Comparison of ENCODE assay signal across 15 mouse cellular contexts in genomic region chr10:125418795-125419194, GRCm38 (mm10). TPM values are rescaled to one million over a fixed set of nuclear protein-coding genes. Genes with fewer than 3 reads are reported as not detected.
DNase-seq lines count a peak whose midpoint lies in the region; ATAC-seq and TF ChIP-seq lines count a peak whose summit lies in the region.
"Had no signal": no experiment of that assay in that cellular context is flagged by ENCODE, and none has a peak within 500 bp of the region (broad histone marks: within the 10 kb centered on the region; RNA-seq: fewer than 3 reads in every experiment).

No protein-coding gene starts in this region.

- H3K9ac ChIP-seq in liver, embryonic 14.5 days (replicated peaks): no peak overlapping the region
- no peak overlapping the region for H3K9ac ChIP-seq in liver, embryonic 11.5 days (ENCODE audit: low read depth, low read length)
- no peak overlapping the region for H3K9ac ChIP-seq in hindbrain, postnatal 0 days (replicated peaks; ENCODE audit: low read length)
- H3K9ac ChIP-seq: forebrain, postnatal 0 days; hindbrain, embryonic 14.5 days; liver, embryonic 15.5 days had no signal

- no peak overlapping the region for H3K4me2 ChIP-seq in liver, embryonic 14.5 days (ENCODE audit: low read depth)
- no peak overlapping the region for H3K4me2 ChIP-seq in liver, embryonic 11.5 days
- H3K4me2 ChIP-seq in hindbrain, postnatal 0 days (ENCODE audit: low read depth, low read length): no peak overlapping the region
- H3K4me2 ChIP-seq: hindbrain, embryonic 14.5 days; liver, embryonic 15.5 days had no signal

- in situ Hi-C loops in Patski (cut with MboI; ENCODE audit: low pct_unique_long_range_greater_than_20kb): no loop called here

- 61% methylated on average over 6 of the region's 6 CpGs for whole genome bisulfite sequencing in liver, embryonic 14.5 days (ENCODE audit: insufficient replicate concordance)
- 71% methylated on average over 6 of the region's 6 CpGs for WGBS in liver, embryonic 11.5 days
- 81% methylated on average over 6 of the region's 6 CpGs for WGBS in hindbrain, postnatal 0 days

- no peak for TF ChIP-seq EP300 in liver, embryonic 14.5 days (IDR thresholded peaks at IDR 0.05; ENCODE audit: low read depth)

- no peaks in the 10 kb centered on the region for H3K9me3 ChIP-seq in liver, embryonic 14.5 days (ENCODE audit: control insufficient read depth, low read length)
- no peaks in the 10 kb centered on the region for H3K9me3 ChIP-seq in liver, embryonic 11.5 days (ENCODE audit: control insufficient read depth, low read length)
- H3K9me3 ChIP-seq in hindbrain, postnatal 0 days (ENCODE audit: low read length): no peaks in the 10 kb centered on the region
- H3K9me3 ChIP-seq: liver, embryonic 15.5 days had no signal

- no peaks in the 10 kb centered on the region for H3K4me1 ChIP-seq in liver, embryonic 14.5 days (replicated peaks; ENCODE audit: control insufficient read depth in 2 of 2, insufficient read depth in 2 of 2, low read length in 1 of 2)
- no peaks in the 10 kb centered on the region for H3K4me1 ChIP-seq in liver, embryonic 11.5 days (replicated peaks; ENCODE audit: control insufficient read depth, insufficient read depth, low read length)
- no peaks in the 10 kb centered on the region for H3K4me1 ChIP-seq in hindbrain, postnatal 0 days (ENCODE audit: insufficient read depth, low read length)
- H3K4me1 ChIP-seq: liver, embryonic 15.5 days had no signal

- TF ChIP-seq CTCF in liver, embryonic 14.5 days (IDR thresholded peaks at IDR 0.05; ENCODE audit: low read depth): peak; percentile 8; the same call in 1 of the 2 replicates
- TF ChIP-seq CTCF in Patski (IDR thresholded peaks at IDR 0.05): peak; percentile 54
- no peak for TF ChIP-seq CTCF in hindbrain, postnatal 0 days (IDR thresholded peaks at IDR 0.05; ENCODE audit: low read depth)

- no peaks in the 10 kb centered on the region for H3K36me3 ChIP-seq in liver, embryonic 14.5 days (replicated peaks; ENCODE audit: control insufficient read depth, insufficient read depth, low read depth)
- no peaks in the 10 kb centered on the region for H3K36me3 ChIP-seq in liver, embryonic 11.5 days (ENCODE audit: control insufficient read depth, insufficient read depth, low read length)
- no peaks in the 10 kb centered on the region for H3K36me3 ChIP-seq in hindbrain, postnatal 0 days (ENCODE audit: insufficient read depth, low read length)
- H3K36me3 ChIP-seq: liver, embryonic 15.5 days had no signal

- POLR2A ChIA-PET in Patski (lab: Charles Lee): no interaction called here

- no peaks in the 10 kb centered on the region for H3K27me3 ChIP-seq in liver, embryonic 14.5 days (ENCODE audit: control insufficient read depth, insufficient read depth, low read length)
- H3K27me3 ChIP-seq in liver, embryonic 11.5 days (replicated peaks; ENCODE audit: control insufficient read depth, insufficient read depth, low read length): no peaks in the 10 kb centered on the region
- peaks cover 5% of the 10 kb centered on the region for H3K27me3 ChIP-seq in Patski
- no peaks in the 10 kb centered on the region for H3K27me3 ChIP-seq in hindbrain, postnatal 0 days (ENCODE audit: insufficient read depth, low read length)
- H3K27me3 ChIP-seq: liver, embryonic 15.5 days had no signal

- no peak overlapping the region for H3K27ac ChIP-seq in liver, embryonic 14.5 days
- no peak overlapping the region for H3K27ac ChIP-seq in liver, embryonic 11.5 days (ENCODE audit: low read depth, low read length)
- no peak overlapping the region for H3K27ac ChIP-seq in hindbrain, postnatal 0 days
- H3K27ac ChIP-seq: hindbrain, embryonic 14.5 days; left cerebral cortex, adult 2 months; liver, embryonic 15.5 days had no signal

- no peak overlapping the region for H3K4me3 ChIP-seq in liver, embryonic 14.5 days (ENCODE audit: insufficient read depth in 1 of 2, low read depth in 2 of 2, low read length in 2 of 2)
- no peak overlapping the region for H3K4me3 ChIP-seq in liver, embryonic 11.5 days (ENCODE audit: low read depth, low read length)
- H3K4me3 ChIP-seq in hindbrain, postnatal 0 days (ENCODE audit: low read length): no peak overlapping the region
- H3K4me3 ChIP-seq: left cerebral cortex, adult 2 months; liver, embryonic 15.5 days had no signal

- DNase-seq in embryo, embryonic 11 days: peak; percentile 2
- DNase-seq in embryo, embryonic 9.5 days (ENCODE audit: extremely low spot score): no peak
- DNase-seq in liver, embryonic 14.5 days (ENCODE audit: low read depth in 3 of 3, low spot score in 3 of 3): no peak
- no peak for DNase-seq in liver, embryonic 11.5 days (ENCODE audit: low spot score)
- DNase-seq in Patski (ENCODE audit: low read depth, low spot score): no peak
- peak; percentile 38 for DNase-seq in lung, postnatal 14 days
- no peak for DNase-seq in ovary, postnatal 36 days (ENCODE audit: low spot score)
- DNase-seq in hindbrain, postnatal 0 days (ENCODE audit: low spot score): no peak
- DNase-seq: cerebellum, adult 11 months; forebrain, postnatal 0 days had no signal

- CTCF ChIA-PET in Patski (lab: Charles Lee): interaction anchor here (1.2 to 1.8 kb wide), 3 partner anchors 23 to 154 kb away, joined by 3 to 4 read pairs (median 3); no protein-coding TSS in a partner anchor

- ATAC-seq in liver, embryonic 14.5 days (ENCODE audit: insufficient read depth): no peak
- ATAC-seq in liver, embryonic 11.5 days (replicated peaks; ENCODE audit: low FRiP score): no peak
- ATAC-seq in Patski: no peak
- no peak for ATAC-seq in hindbrain, postnatal 0 days
- ATAC-seq: activated CD4-positive, CD25-positive, alpha-beta regulatory T cell, adult 4 months; forebrain, postnatal 0 days; midbrain, embryonic 16.5 days had no signal

RNA-seq across cellular contexts. Expression of gene Slc16a7, which starts 29.5 kb away (rescaled TPM):
- polyA plus RNA-seq in liver, embryonic 14.5 days (2012; rRNA removed): 2.7 and 3.4 TPM in 2 replicates
- 9.7 and 10.0 TPM in 2 replicates for polyA plus RNA-seq in liver, embryonic 14.5 days (2014; fragmentation: Nextera tagmentation; extraction: Ambion mirVana)
- 7.5 and 7.9 TPM in 2 replicates for polyA plus RNA-seq in liver, embryonic 11.5 days (2014; fragmentation: Nextera tagmentation; extraction: Ambion mirVana)
- polyA plus RNA-seq in Patski (2021): 2.4 TPM
- total RNA-seq in hindbrain, postnatal 0 days (2014; rRNA removed): 13.1 and 90.8 TPM in 2 replicates
- polyA plus RNA-seq in hindbrain, postnatal 0 days (2015; fragmentation: Nextera tagmentation; extraction: Ambion mirVana): 6.8 and 7.6 TPM in 2 replicates

Comparison
In these comparisons a context has a peak if more than half of its experiments do, and no peak if none do; other contexts are left out.
1. DNase-seq: peak in embryo, embryonic 11 days (single experiment) and lung, postnatal 14 days (single experiment); none in embryo, embryonic 9.5 days (single experiment), liver, embryonic 14.5 days (0 of 3), liver, embryonic 11.5 days (single experiment), Patski (single experiment), ovary, postnatal 36 days (single experiment) and hindbrain, postnatal 0 days (single experiment).